9 mouse cellular contexts compared by ENCODE assay signal in the genomic region with DNA sequence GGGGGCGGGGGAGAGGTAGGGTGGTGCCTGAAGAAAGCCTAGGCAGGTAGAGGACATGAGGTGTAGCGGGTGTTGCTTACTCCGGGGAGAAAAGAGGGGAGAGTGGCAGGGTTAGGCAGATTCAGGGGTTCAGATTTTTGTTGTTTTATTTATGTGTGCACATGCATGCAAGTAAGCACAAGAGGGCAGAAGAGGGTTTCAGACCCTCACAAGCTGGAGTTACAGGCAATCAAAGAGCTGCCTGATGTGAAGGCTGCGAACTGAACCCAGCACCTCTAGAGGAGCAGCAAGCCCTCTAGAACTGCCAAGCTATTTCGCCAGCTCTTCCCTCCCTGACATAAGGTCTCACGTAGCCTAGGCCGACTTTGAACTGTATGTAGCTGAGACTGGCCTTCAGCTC. TPM values are rescaled to one million over a fixed set of nuclear protein-coding genes. Genes with fewer than 3 reads are reported as not detected.
DNase-seq lines count a peak whose midpoint lies in the region; ATAC-seq and TF ChIP-seq lines count a peak whose summit lies in the region.
"Had no signal": no experiment of that assay in that cellular context is flagged by ENCODE, and none has a peak within 500 bp of the region (broad histone marks: within the 10 kb centered on the region; RNA-seq: fewer than 3 reads in every experiment).

No protein-coding gene starts in this region.

- H3K4me3 ChIP-seq in lung, embryonic 14.5 days (ENCODE audit: low read depth, low read length) = no peak overlapping the region
- peak overlapping the region; percentile 59 for H3K4me3 ChIP-seq in embryonic facial prominence, embryonic 15.5 days (replicated peaks)
- peak overlapping the region; percentile 63; the same call in 1 of the 2 replicates for H3K4me3 ChIP-seq in olfactory bulb, adult 2 months (ENCODE audit: insufficient read depth, low read depth, low read length)

- TF ChIP-seq POLR2A in olfactory bulb, adult 2 months (IDR thresholded peaks at IDR 0.05; ENCODE audit: insufficient read depth, low read depth, low read length) = no peak

- no peaks in the 10 kb centered on the region for H3K4me1 ChIP-seq in lung, embryonic 14.5 days (ENCODE audit: insufficient read depth)
- H3K4me1 ChIP-seq in embryonic facial prominence, embryonic 15.5 days = peaks cover 31% of the 10 kb centered on the region
- peaks cover 22% of the 10 kb centered on the region for H3K4me1 ChIP-seq in olfactory bulb, adult 2 months (ENCODE audit: control insufficient read depth, insufficient read depth, low read length)

- 0 out of 2 replicates have a peak, but pooled peaks have one; percentile 20 for TF ChIP-seq CTCF in lung, embryonic 14.5 days (IDR thresholded peaks at IDR 0.05; ENCODE audit: low read depth)
- no peak for TF ChIP-seq CTCF in olfactory bulb, adult 2 months (IDR thresholded peaks at IDR 0.05; ENCODE audit: insufficient read depth, low read depth, low read length)

- H3K36me3 ChIP-seq in lung, embryonic 14.5 days (ENCODE audit: insufficient read depth) = no peaks in the 10 kb centered on the region
- no peaks in the 10 kb centered on the region for H3K36me3 ChIP-seq in embryonic facial prominence, embryonic 15.5 days

- DNase-seq in cerebellum, adult 8-10 months = peak; percentile 15
- DNase-seq in cerebellum, postnatal 25 days = no peak
- DNase-seq in lung, embryonic 14.5 days = peak; percentile 41
- DNase-seq in lung, adult 18-20 months = no peak
- no peak for DNase-seq in urinary bladder, postnatal 4 days (ENCODE audit: low spot score in 2 of 2)
- no peak for DNase-seq in frontal cortex, postnatal 25 days (ENCODE audit: low spot score in 2 of 2)

- H3K27ac ChIP-seq in lung, embryonic 14.5 days (ENCODE audit: low read depth) = no peak overlapping the region
- no peak overlapping the region for H3K27ac ChIP-seq in embryonic facial prominence, embryonic 15.5 days (replicated peaks)
- no peak overlapping the region for H3K27ac ChIP-seq in olfactory bulb, adult 2 months (ENCODE audit: insufficient read depth, low read depth, low read length)

- ATAC-seq in lung, embryonic 14.5 days (ENCODE audit: insufficient read depth) = no peak
- ATAC-seq in embryonic facial prominence, embryonic 15.5 days (ENCODE audit: insufficient number of reproducible peaks, low FRiP score, low TSS enrichment, low read depth) = no peak

- no peak overlapping the region for H3K9ac ChIP-seq in lung, embryonic 14.5 days
- no peak overlapping the region for H3K9ac ChIP-seq in embryonic facial prominence, embryonic 15.5 days

- 49% methylated on average over 7 of the region's 7 CpGs for WGBS in lung, embryonic 14.5 days
- WGBS in embryonic facial prominence, embryonic 15.5 days = 37% methylated on average over 7 of the region's 7 CpGs
- WGBS in olfactory bulb, adult 2 months = 52% methylated on average over 7 of the region's 7 CpGs

- no peak overlapping the region for H3K4me2 ChIP-seq in lung, embryonic 14.5 days
- H3K4me2 ChIP-seq in embryonic facial prominence, embryonic 15.5 days (replicated peaks) = peak overlapping the region; percentile 90

- H3K27me3 ChIP-seq in lung, embryonic 14.5 days (ENCODE audit: insufficient read depth, low read length) = no peaks in the 10 kb centered on the region
- H3K27me3 ChIP-seq in embryonic facial prominence, embryonic 15.5 days = no peaks in the 10 kb centered on the region

- H3K9me3 ChIP-seq in lung, embryonic 14.5 days (ENCODE audit: low read depth, low read length) = no peaks in the 10 kb centered on the region
- H3K9me3 ChIP-seq in embryonic facial prominence, embryonic 15.5 days (replicated peaks) = no peaks in the 10 kb centered on the region

RNA-seq across cellular contexts. Expression of a gene that starts 0.8 kb away (rescaled TPM):
- 9.6 and 11.3 TPM in 2 replicates for polyA plus RNA-seq in lung, embryonic 14.5 days (2014; fragmentation: Nextera tagmentation; extraction: Ambion mirVana)
- polyA plus RNA-seq in embryonic facial prominence, embryonic 15.5 days (2015; fragmentation: Nextera tagmentation; extraction: Ambion mirVana) = 22.1 and 22.4 TPM in 2 replicates
- polyA plus RNA-seq in olfactory bulb, adult 2 months (2012; ENCODE audit: insufficient read depth, insufficient read length, low replicate concordance, missing spikeins) = not detected in 2 replicates

RNA-seq across cellular contexts. Expression of a gene that starts 29.8 kb away (rescaled TPM):
- polyA plus RNA-seq in lung, embryonic 14.5 days (2014; fragmentation: Nextera tagmentation; extraction: Ambion mirVana) = 30.0 and 34.3 TPM in 2 replicates
- polyA plus RNA-seq in embryonic facial prominence, embryonic 15.5 days (2015; fragmentation: Nextera tagmentation; extraction: Ambion mirVana) = 34.2 and 39.8 TPM in 2 replicates
- polyA plus RNA-seq in olfactory bulb, adult 2 months (2012; ENCODE audit: insufficient read depth, insufficient read length, low replicate concordance, missing spikeins) = not detected in 2 replicates

RNA-seq across cellular contexts. Expression of a gene that starts 30.6 kb away (rescaled TPM):
- polyA plus RNA-seq in lung, embryonic 14.5 days (2014; fragmentation: Nextera tagmentation; extraction: Ambion mirVana) = not detected in 2 replicates
- polyA plus RNA-seq in embryonic facial prominence, embryonic 15.5 days (2015; fragmentation: Nextera tagmentation; extraction: Ambion mirVana) = not detected in 2 replicates
- polyA plus RNA-seq in olfactory bulb, adult 2 months (2012; ENCODE audit: insufficient read depth, insufficient read length, low replicate concordance, missing spikeins) = not detected in 2 replicates
- polyA plus RNA-seq: neural tube, embryonic 11.5 days had no signal

RNA-seq across cellular contexts. Expression of a gene that starts 41.1 kb away (rescaled TPM):
- polyA plus RNA-seq in lung, embryonic 14.5 days (2014; fragmentation: Nextera tagmentation; extraction: Ambion mirVana) = 78.8 and 80.2 TPM in 2 replicates
- 66.8 and 67.1 TPM in 2 replicates for polyA plus RNA-seq in embryonic facial prominence, embryonic 15.5 days (2015; fragmentation: Nextera tagmentation; extraction: Ambion mirVana)
- not detected in 2 replicates for polyA plus RNA-seq in olfactory bulb, adult 2 months (2012; ENCODE audit: insufficient read depth, insufficient read length, low replicate concordance, missing spikeins)

RNA-seq across cellular contexts. Expression of a gene that starts 41.1 kb away (rescaled TPM):
- 825 and 884 TPM in 2 replicates for polyA plus RNA-seq in lung, embryonic 14.5 days (2014; fragmentation: Nextera tagmentation; extraction: Ambion mirVana)
- polyA plus RNA-seq in embryonic facial prominence, embryonic 15.5 days (2015; fragmentation: Nextera tagmentation; extraction: Ambion mirVana) = 809 and 853 TPM in 2 replicates
- 1,126 and 1,387 TPM in 2 replicates for polyA plus RNA-seq in olfactory bulb, adult 2 months (2012; ENCODE audit: insufficient read depth, insufficient read length, low replicate concordance, missing spikeins)

Comparison
In these comparisons a context has a peak if more than half of its experiments do, and no peak if none do; other contexts are left out.
1. DNase-seq: peak in cerebellum, adult 8-10 months (single experiment) and lung, embryonic 14.5 days (single experiment); none in cerebellum, postnatal 25 days (0 of 2), lung, adult 18-20 months (0 of 2), urinary bladder, postnatal 4 days (0 of 2) and frontal cortex, postnatal 25 days (0 of 2).